Mouse (Mus musculus): Measurements from ENCODE around the gene Itga1. TPM values are rescaled to one million over a fixed set of nuclear protein-coding genes. Genes with fewer than 3 reads are reported as not detected.

Itga1 gene
- polyA plus RNA-seq, 2 experiments: 4.5 to 8.4 TPM

DNA sequence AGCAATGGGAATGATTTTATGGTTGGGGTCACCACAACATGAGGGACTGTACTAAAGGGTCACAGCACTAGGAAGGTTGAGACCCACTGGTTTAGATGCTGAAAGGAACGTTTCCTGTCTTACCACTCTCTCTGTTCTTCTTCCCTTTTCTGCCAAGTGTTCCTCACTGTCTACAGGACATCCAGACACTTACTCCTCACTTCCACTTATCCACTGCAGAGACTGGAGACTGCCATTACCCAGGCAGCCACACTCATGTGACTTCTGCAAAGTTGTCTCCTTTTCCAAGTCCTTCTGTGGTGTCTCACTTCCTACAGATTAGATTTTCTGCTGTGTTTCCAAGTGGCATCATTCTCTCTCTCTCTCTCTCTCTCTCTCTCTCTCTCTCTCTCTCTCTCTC is 177.0 kb downstream of the Itga1 start:
- no peak overlapping the region for H3K9ac ChIP-seq (ENCODE audit: low read depth, low read length, severe bottlenecking)
- no peaks in the 10 kb centered on the region for H3K4me1 ChIP-seq (ENCODE audit: control insufficient read depth, insufficient read depth, low read length)
- no peak overlapping the region for H3K4me2 ChIP-seq (replicated peaks; ENCODE audit: low read depth, low read length, severe bottlenecking)
- no peak for TF ChIP-seq POLR2A (IDR thresholded peaks at IDR 0.05; ENCODE audit: borderline replicate concordance, extremely low read depth, insufficient read depth, insufficient read length)
- no peak overlapping the region for H3K4me3 ChIP-seq (replicated peaks; ENCODE audit: low read length)
- no peaks in the 10 kb centered on the region for H3K9me3 ChIP-seq (ENCODE audit: control insufficient read depth, low read length)
- no peak for ATAC-seq (ENCODE audit: low FRiP score, low read depth)
- no peaks in the 10 kb centered on the region for H3K27me3 ChIP-seq (ENCODE audit: control insufficient read depth, insufficient read depth, low read length)
- H3K27ac ChIP-seq (replicated peaks; ENCODE audit: low read depth, low read length): no peak overlapping the region
- WGBS: 68% methylated on average over 1 of the region's 1 CpGs
- DNase-seq (ENCODE audit: low spot score): no peak
- H3K36me3 ChIP-seq (ENCODE audit: control insufficient read depth, insufficient read depth, low read length): no peaks in the 10 kb centered on the region

DNA sequence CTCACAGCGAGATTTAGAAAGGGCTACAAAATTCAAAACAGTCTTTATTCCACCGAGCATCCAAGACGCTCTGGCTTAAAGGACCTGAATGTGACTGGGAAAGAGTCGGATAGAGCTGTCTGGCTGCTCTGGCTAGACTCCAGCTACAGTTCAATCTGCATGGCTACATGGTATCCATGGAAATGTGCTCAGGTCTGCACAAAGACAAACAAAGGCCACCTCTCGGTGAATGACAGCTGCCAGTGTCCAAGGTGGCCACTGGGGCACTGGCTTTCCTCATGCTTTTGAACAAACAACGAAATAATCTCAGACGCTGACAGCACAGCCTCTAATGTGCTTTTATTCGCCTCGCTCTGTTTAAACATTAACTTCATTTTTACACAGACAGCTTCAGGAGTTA is 178.4 kb downstream of the Itga1 start:
- no peaks in the 10 kb centered on the region for H3K4me1 ChIP-seq (ENCODE audit: control insufficient read depth, insufficient read depth, low read length)
- WGBS: 70% methylated on average over 9 of the region's 9 CpGs
- TF ChIP-seq POLR2A (IDR thresholded peaks at IDR 0.05; ENCODE audit: borderline replicate concordance, extremely low read depth, insufficient read depth, insufficient read length): no peak
- H3K9me3 ChIP-seq (ENCODE audit: control insufficient read depth, low read length): no peaks in the 10 kb centered on the region
- DNase-seq (ENCODE audit: low spot score) (no peak), ATAC-seq (ENCODE audit: low FRiP score, low read depth) (no peak)
- H3K4me3 ChIP-seq (replicated peaks; ENCODE audit: low read length): no peak overlapping the region
- no peak overlapping the region for H3K27ac ChIP-seq (replicated peaks; ENCODE audit: low read depth, low read length)
- H3K4me2 ChIP-seq (replicated peaks; ENCODE audit: low read depth, low read length, severe bottlenecking): no peak overlapping the region
- no peaks in the 10 kb centered on the region for H3K27me3 ChIP-seq (ENCODE audit: control insufficient read depth, insufficient read depth, low read length)
- no peaks in the 10 kb centered on the region for H3K36me3 ChIP-seq (ENCODE audit: control insufficient read depth, insufficient read depth, low read length)
- H3K9ac ChIP-seq (ENCODE audit: low read depth, low read length, severe bottlenecking): no peak overlapping the region

DNA sequence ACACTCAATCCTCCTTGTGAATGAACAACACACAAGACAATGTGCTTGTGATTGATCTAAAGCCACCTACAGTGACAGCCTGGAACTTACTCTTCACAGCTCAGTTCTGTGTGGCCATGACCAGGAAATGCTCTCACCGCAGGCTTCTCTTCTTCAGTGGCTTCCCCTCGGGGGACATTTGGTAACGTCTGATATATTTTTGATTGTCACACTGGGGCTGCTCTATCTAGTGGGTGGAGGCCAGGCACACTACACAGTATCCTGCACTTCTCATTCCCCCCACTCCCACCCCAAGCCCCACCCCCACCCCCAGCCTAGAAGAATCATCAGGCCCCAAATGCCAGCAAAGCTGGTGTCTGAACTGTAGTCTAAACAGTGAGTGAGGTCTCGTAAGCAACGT is 186.0 kb downstream of the Itga1 start:
- DNase-seq (ENCODE audit: low spot score): no peak
- ATAC-seq (ENCODE audit: low FRiP score, low read depth): no peak
- H3K9me3 ChIP-seq (ENCODE audit: control insufficient read depth, low read length): no peaks in the 10 kb centered on the region
- H3K4me1 ChIP-seq (ENCODE audit: control insufficient read depth, insufficient read depth, low read length): no peaks in the 10 kb centered on the region
- no peak for TF ChIP-seq POLR2A (IDR thresholded peaks at IDR 0.05; ENCODE audit: borderline replicate concordance, extremely low read depth, insufficient read depth, insufficient read length)
- no peak overlapping the region for H3K4me3 ChIP-seq (replicated peaks; ENCODE audit: low read length)
- H3K9ac ChIP-seq (ENCODE audit: low read depth, low read length, severe bottlenecking): no peak overlapping the region
- H3K36me3 ChIP-seq (ENCODE audit: control insufficient read depth, insufficient read depth, low read length): no peaks in the 10 kb centered on the region
- no peak overlapping the region for H3K4me2 ChIP-seq (replicated peaks; ENCODE audit: low read depth, low read length, severe bottlenecking)
- no peak overlapping the region for H3K27ac ChIP-seq (replicated peaks; ENCODE audit: low read depth, low read length)
- no peaks in the 10 kb centered on the region for H3K27me3 ChIP-seq (ENCODE audit: control insufficient read depth, insufficient read depth, low read length)
- WGBS: 70% methylated on average over 5 of the region's 5 CpGs

DNA sequence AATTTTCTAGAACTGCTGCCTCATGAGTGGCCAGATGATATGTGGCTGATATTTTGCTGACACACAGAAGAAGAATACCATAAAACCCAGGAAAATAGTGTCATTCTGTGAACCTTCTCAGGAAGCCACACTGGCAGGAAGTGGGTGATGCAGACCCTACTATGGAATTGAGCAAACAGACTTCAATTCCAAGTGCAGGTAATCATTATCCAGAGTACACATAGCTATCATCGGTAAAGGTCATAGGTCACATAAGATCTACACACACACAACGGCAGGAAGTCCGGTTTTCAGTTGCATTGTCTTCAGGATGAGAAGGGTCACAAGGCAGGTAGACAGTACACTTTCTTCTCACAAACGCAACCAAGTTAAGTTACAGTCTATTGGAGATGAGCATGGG is 186.8 kb downstream of the Itga1 start:
- no peak overlapping the region for H3K9ac ChIP-seq (ENCODE audit: low read depth, low read length, severe bottlenecking)
- no peak overlapping the region for H3K4me3 ChIP-seq (replicated peaks; ENCODE audit: low read length)
- H3K9me3 ChIP-seq (ENCODE audit: control insufficient read depth, low read length): no peaks in the 10 kb centered on the region
- no peaks in the 10 kb centered on the region for H3K4me1 ChIP-seq (ENCODE audit: control insufficient read depth, insufficient read depth, low read length)
- no peak for TF ChIP-seq POLR2A (IDR thresholded peaks at IDR 0.05; ENCODE audit: borderline replicate concordance, extremely low read depth, insufficient read depth, insufficient read length)
- no peaks in the 10 kb centered on the region for H3K36me3 ChIP-seq (ENCODE audit: control insufficient read depth, insufficient read depth, low read length)
- no peak overlapping the region for H3K27ac ChIP-seq (replicated peaks; ENCODE audit: low read depth, low read length)
- ATAC-seq (ENCODE audit: low FRiP score, low read depth) (no peak), DNase-seq (ENCODE audit: low spot score) (no peak)
- H3K4me2 ChIP-seq (replicated peaks; ENCODE audit: low read depth, low read length, severe bottlenecking): no peak overlapping the region
- WGBS: 89% methylated on average over 4 of the region's 4 CpGs
- no peaks in the 10 kb centered on the region for H3K27me3 ChIP-seq (ENCODE audit: control insufficient read depth, insufficient read depth, low read length)

DNA sequence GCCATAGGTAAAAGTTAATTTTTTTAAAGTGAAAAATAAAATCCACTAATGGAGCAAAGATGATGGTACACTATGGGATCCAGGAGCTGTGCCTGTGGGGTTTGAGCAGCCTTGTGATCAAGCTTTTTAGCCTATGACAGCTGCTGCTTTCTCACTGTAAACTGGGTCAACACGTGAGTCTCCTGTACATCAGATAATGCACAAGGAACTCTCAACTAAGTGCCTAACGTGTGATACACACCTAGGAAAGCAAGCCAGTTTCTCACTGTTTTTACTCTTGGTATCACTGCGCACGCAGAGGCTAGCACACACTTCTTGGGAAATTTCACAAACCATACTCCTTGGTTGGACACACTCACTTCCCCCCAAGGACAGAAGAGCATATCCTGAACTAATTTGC is 187.2 kb downstream of the Itga1 start:
- H3K4me2 ChIP-seq (replicated peaks; ENCODE audit: low read depth, low read length, severe bottlenecking): no peak overlapping the region
- no peaks in the 10 kb centered on the region for H3K4me1 ChIP-seq (ENCODE audit: control insufficient read depth, insufficient read depth, low read length)
- no peak overlapping the region for H3K27ac ChIP-seq (replicated peaks; ENCODE audit: low read depth, low read length)
- H3K27me3 ChIP-seq (ENCODE audit: control insufficient read depth, insufficient read depth, low read length): no peaks in the 10 kb centered on the region
- no peak for ATAC-seq (ENCODE audit: low FRiP score, low read depth)
- H3K9me3 ChIP-seq (ENCODE audit: control insufficient read depth, low read length): no peaks in the 10 kb centered on the region
- no peak for TF ChIP-seq POLR2A (IDR thresholded peaks at IDR 0.05; ENCODE audit: borderline replicate concordance, extremely low read depth, insufficient read depth, insufficient read length)
- no peak overlapping the region for H3K4me3 ChIP-seq (replicated peaks; ENCODE audit: low read length)
- H3K9ac ChIP-seq (ENCODE audit: low read depth, low read length, severe bottlenecking): no peak overlapping the region
- 87% methylated on average over 4 of the region's 4 CpGs for WGBS
- DNase-seq (ENCODE audit: low spot score): no peak
- H3K36me3 ChIP-seq (ENCODE audit: control insufficient read depth, insufficient read depth, low read length): no peaks in the 10 kb centered on the region

DNA sequence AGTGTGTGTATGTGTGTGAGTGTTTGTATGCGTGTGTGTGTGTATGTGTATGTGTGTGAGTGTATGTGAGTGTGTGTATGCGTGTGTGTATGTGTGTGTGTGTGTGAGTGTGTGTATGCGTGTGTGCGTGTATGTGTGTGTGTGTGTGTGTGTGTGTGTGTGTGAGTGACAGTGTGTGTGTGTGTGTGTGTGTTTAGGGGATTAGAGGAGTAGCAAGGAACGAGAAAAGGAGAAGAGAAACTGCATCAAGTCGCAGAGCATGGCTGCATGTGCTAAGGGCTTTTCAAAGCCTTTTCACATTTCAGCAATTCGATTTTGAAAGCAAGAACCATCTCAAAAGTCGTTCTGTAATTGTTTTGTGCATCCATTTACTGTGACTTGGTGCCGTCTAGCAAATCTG is 191.1 kb downstream of the Itga1 start:
- H3K4me1 ChIP-seq (ENCODE audit: control insufficient read depth, insufficient read depth, low read length): no peaks in the 10 kb centered on the region
- H3K9ac ChIP-seq (ENCODE audit: low read depth, low read length, severe bottlenecking): no peak overlapping the region
- no peak for TF ChIP-seq POLR2A (IDR thresholded peaks at IDR 0.05; ENCODE audit: borderline replicate concordance, extremely low read depth, insufficient read depth, insufficient read length)
- no peaks in the 10 kb centered on the region for H3K27me3 ChIP-seq (ENCODE audit: control insufficient read depth, insufficient read depth, low read length)
- H3K4me2 ChIP-seq (replicated peaks; ENCODE audit: low read depth, low read length, severe bottlenecking): no peak overlapping the region
- no peak overlapping the region for H3K27ac ChIP-seq (replicated peaks; ENCODE audit: low read depth, low read length)
- DNase-seq (ENCODE audit: low spot score) (no peak), ATAC-seq (ENCODE audit: low FRiP score, low read depth) (no peak)
- 80% methylated on average over 9 of the region's 9 CpGs for WGBS
- H3K36me3 ChIP-seq (ENCODE audit: control insufficient read depth, insufficient read depth, low read length): no peaks in the 10 kb centered on the region
- H3K9me3 ChIP-seq (ENCODE audit: control insufficient read depth, low read length): no peaks in the 10 kb centered on the region
- H3K4me3 ChIP-seq (replicated peaks; ENCODE audit: low read length): no peak overlapping the region
